Mouse (Mus musculus) pancreas, adult 10 weeks (tissue): ENCODE data around the gene Cfap58. TPM values are rescaled to one million over a fixed set of nuclear protein-coding genes. Genes with fewer than 3 reads are reported as not detected.

Experiments used
- polyA plus RNA-seq: library from polyadenylated mRNA; stranded (reverse); fragments of 350-450 nt; fragmentation: Illumina TruSeq; extraction: RNeasy Lipid Tissue Mini Kit (QIAGEN cat#74804); gene quantifications from one replicate; pipeline ENCODE4 v1.2.3, GENCODE M21; 2015; ENCODE audit warnings: low read depth, low replicate concordance; ENCODE audit not compliant: insufficient read depth

Gene Cfap58
- polyA plus RNA-seq = not detected

DNA sequence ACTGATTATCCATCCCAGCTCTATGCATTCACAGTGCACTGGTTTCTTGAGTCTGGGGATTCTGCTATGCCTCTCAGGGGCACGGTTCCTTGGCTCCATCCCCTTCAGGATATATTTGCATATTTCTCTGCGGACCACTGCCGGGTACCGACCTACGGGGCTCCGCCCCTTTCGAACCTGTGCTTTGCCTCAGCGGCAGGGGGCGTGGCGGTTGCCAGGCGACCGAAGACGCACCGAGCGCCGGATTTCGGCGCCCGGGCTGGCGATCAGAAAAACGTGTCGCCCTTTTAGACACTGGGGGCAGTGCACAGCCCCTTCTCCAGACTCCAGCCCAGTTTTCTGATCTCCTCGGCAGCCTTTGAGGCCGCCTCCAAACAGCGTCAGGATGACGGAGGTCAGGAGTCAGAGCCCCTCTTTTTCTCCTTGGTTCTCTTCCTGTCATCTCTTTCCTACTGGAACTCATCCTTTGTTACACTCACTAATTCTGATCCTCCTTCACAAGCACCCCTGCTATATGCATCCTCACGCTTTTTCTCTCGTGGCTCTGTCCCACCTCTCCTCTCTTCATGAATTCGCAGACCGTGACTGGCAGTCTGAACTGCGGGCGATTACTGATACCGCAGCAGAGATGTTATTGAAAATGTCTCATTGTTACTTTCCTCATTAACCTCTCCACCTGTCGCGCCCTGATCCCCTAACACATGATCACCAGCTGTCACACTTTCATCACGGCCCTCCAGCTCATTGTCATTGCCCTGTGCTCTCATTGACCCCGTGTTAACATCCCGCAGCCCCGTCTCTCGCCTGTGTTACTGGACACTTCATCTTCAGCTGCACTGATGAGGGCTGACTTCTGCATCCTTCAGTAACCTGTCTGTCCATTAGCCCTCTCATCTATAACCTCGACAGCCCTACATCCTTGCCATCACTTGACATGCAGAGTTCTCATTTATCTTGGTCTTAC lies at the start of gene Cfap58:
Gene Cfap58 (plus strand): TSS at position 233 of the 964 bp plus-strand sequence.

GRCm38 (mm10) chr19:47919126-47919965 lies 18.1 kb upstream of the Cfap58 start, which contains the start of the genes Cfap43 and Itprip:
Cfap43 (minus strand) TSS chr19:47919287.
Itprip (minus strand) TSS chr19:47919299.

Other genes starting within 250 kb of the Cfap58 start
- 0.15 TPM for gene Col17a1, start 245.6 kb upstream of the Cfap58 start, polyA plus RNA-seq
- 19.9 TPM for gene Sfr1, start 206.0 kb upstream of the Cfap58 start, polyA plus RNA-seq
- gene Gsto1, start 82.7 kb upstream of the Cfap58 start, polyA plus RNA-seq = 18.3 TPM
- gene Gsto2, start 72.1 kb upstream of the Cfap58 start, polyA plus RNA-seq = 1.1 TPM
- gene Cfap43, start 18.4 kb upstream of the Cfap58 start, polyA plus RNA-seq = not detected
- gene Itprip, start 18.4 kb upstream of the Cfap58 start, polyA plus RNA-seq = 2.2 TPM